Mouse (Mus musculus) embryonic facial prominence, embryonic 13.5 days (tissue): ENCODE results near the gene Iqub. TPM values are rescaled to one million over a fixed set of nuclear protein-coding genes. Genes with fewer than 3 reads are reported as not detected.
A peak's percentile ranks its signal among the peaks of the same experiment; 100 is the strongest.

Experiments used
- ATAC-seq: fragments of 200-750 bp; cut with Nextera tagmentation; 2 replicates; pipeline ENCODE4 v1.8.0; 2017; ENCODE audit warnings: low read depth; ENCODE audit not compliant: insufficient number of reproducible peaks, insufficient read depth, low FRiP score, low TSS enrichment
- H3K27ac ChIP-seq: fragments of 300-500 bp; sonication (generic); 2 replicates; pipeline ENCODE4 v1.5.1; 2015; ENCODE audit warnings: moderate library complexity, mild to moderate bottlenecking, inconsistent platforms
- H3K27me3 ChIP-seq: fragments of 300-500 bp; sonication (generic); 2 replicates; pipeline ENCODE4 v1.6.1; 2015; ENCODE audit warnings: mild to moderate bottlenecking, inconsistent platforms
- H3K36me3 ChIP-seq: fragments of 300-500 bp; sonication (generic); 2 replicates; pipeline ENCODE4 v1.6.1; 2015; ENCODE audit warnings: mild to moderate bottlenecking, inconsistent platforms
- H3K4me1 ChIP-seq: fragments of 300-500 bp; sonication (generic); 2 replicates; pipeline ENCODE4 v1.6.1; 2015; ENCODE audit warnings: inconsistent platforms
- H3K4me2 ChIP-seq: fragments of 300-500 bp; sonication (generic); 2 replicates; pipeline ENCODE4 v1.6.1; 2015; ENCODE audit warnings: moderate library complexity, mild to moderate bottlenecking, inconsistent platforms
- H3K4me3 ChIP-seq: fragments of 300-500 bp; sonication (generic); 2 replicates; pipeline ENCODE4 v1.5.1; 2015; ENCODE audit warnings: mild to moderate bottlenecking, inconsistent platforms
- H3K9ac ChIP-seq: fragments of 300-500 bp; sonication (generic); 2 replicates; pipeline ENCODE4 v1.6.1; 2015; ENCODE audit warnings: mild to moderate bottlenecking, inconsistent platforms
- H3K9me3 ChIP-seq: fragments of 300-500 bp; sonication (generic); 2 replicates; pipeline ENCODE4 v1.6.1; 2016; ENCODE audit warnings: inconsistent platforms
- WGBS: fragments of 180-500 bp; shearing (Covaris S2); methylation state at CpG from one replicate; pipeline ENCODE4 v1.1.7; 2015; ENCODE audit warnings: mixed read lengths; 5-methylcytosine and 5-hydroxymethylcytosine counted together
- polyA plus RNA-seq: library from polyadenylated mRNA; unstranded; fragments of >200 nt; fragmentation: Nextera tagmentation; extraction: Ambion mirVana; gene quantifications from 2 replicates; pipeline ENCODE4 v1.2.1, GENCODE M21; 2015

The Iqub gene
- 0.11 TPM in 2 replicates for polyA plus RNA-seq

DNA sequence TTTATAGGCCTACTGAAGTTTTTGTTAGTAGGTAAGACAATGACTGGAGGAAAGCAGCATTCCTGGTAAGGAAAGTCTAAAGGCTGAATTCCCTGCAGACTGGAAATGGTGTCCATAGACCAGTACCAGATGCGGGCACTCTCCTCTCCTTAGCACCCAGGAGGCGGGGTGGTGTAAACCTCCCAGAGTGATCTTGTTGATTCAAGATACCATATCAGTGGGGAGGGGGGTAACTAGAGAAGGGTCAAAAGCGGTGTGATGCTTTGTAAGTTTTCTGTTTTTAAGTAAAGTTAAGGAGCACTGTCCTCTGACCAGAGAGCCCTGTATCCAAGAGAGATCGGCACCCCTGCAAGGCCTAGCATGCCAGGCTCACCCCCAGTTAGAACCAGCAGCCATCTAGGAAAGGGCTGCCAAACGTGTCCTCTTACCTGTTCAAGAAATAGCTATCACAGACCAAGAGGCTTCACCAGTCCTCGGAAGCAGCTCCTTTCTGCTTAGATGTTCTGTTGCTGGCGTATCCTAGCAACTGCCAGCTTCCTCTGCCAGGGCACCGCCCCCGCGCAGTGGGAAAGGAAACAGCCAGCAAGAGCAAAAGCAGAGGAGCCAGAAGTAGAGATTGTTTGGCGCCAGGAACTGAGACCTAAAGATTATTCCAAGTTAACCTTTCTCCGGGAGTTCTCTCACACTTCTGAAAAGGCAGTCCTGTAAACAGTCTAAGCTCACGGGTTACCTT is at the start of gene Iqub:
TSS of gene Iqub (minus strand) at position 516 of the 733 bp plus-strand sequence.
- H3K9me3 ChIP-seq: no peaks in the 10 kb centered on the region
- no peak within 1 kb of the TSS for H3K4me3 ChIP-seq
- H3K36me3 ChIP-seq: peaks cover 12% of the 10 kb centered on the region
- no peak for ATAC-seq
- peak within 1 kb of the TSS; percentile 36 for H3K4me2 ChIP-seq
- peaks cover 6% of the 10 kb centered on the region for H3K4me1 ChIP-seq
- WGBS: 24% methylated on average over 13 of the region's 13 CpGs
- no peak within 1 kb of the TSS for H3K27ac ChIP-seq
- H3K27me3 ChIP-seq: no peaks in the 10 kb centered on the region
- no peak within 1 kb of the TSS for H3K9ac ChIP-seq

DNA sequence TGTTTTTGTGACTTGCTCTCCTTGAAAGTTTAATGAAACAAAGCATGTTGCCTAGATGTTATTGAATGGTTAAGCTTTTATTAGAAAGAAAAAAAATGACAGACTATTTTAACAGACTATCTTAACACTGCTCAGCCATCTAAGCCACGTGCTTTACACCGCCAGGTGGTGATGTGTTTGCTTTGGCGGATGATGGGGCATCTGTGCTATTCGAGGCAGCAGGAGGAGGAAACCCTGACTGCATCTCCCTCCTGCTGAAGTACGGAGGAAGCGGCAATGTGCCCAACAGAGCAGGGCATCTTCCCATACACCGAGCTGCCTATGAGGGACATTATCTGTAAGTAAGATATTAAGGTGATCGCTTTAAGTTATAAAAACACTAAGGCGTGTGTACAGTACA is 49.2 kb upstream of the Iqub start:
- 77% methylated on average over 9 of the region's 9 CpGs for WGBS
- Histone ChIP-seq H3K9me3 (no peaks in the 10 kb centered on the region), H3K4me3 (no peak overlapping the region), H3K27me3 (no peaks in the 10 kb centered on the region), H3K4me2 (no peak overlapping the region), H3K27ac (no peak overlapping the region), H3K4me1 (no peaks in the 10 kb centered on the region), H3K9ac (no peak overlapping the region), H3K36me3 (no peaks in the 10 kb centered on the region)
- ATAC-seq: no peak

DNA sequence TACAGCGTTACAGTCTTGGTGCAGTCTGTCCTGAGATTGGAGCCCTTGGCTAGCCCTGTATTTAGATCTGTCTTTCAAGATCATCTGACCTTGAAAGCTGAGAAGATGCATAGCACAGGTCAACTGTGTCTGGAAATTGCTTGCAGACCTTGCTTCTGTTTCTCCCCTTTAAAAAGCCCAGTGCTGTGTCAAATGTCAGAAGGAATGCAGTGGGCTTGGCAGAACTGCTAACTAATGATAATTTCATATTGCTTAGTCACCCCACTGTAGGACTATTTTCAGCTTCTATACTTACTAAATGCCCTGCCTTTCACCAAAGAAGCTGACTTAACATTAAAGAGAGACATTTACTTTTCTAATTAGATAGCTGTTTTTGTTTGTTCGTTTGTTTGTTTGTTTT is 40.6 kb upstream of the Iqub start:
- WGBS: 46% methylated on average over 2 of the region's 2 CpGs
- Histone ChIP-seq H3K4me2 (no peak overlapping the region), H3K27ac (no peak overlapping the region), H3K27me3 (no peaks in the 10 kb centered on the region), H3K9me3 (no peaks in the 10 kb centered on the region), H3K4me3 (no peak overlapping the region), H3K4me1 (peaks cover 8% of the 10 kb centered on the region; the same call in 1 of the 2 replicates), H3K36me3 (no peaks in the 10 kb centered on the region), H3K9ac (no peak overlapping the region)
- no peak for ATAC-seq

DNA sequence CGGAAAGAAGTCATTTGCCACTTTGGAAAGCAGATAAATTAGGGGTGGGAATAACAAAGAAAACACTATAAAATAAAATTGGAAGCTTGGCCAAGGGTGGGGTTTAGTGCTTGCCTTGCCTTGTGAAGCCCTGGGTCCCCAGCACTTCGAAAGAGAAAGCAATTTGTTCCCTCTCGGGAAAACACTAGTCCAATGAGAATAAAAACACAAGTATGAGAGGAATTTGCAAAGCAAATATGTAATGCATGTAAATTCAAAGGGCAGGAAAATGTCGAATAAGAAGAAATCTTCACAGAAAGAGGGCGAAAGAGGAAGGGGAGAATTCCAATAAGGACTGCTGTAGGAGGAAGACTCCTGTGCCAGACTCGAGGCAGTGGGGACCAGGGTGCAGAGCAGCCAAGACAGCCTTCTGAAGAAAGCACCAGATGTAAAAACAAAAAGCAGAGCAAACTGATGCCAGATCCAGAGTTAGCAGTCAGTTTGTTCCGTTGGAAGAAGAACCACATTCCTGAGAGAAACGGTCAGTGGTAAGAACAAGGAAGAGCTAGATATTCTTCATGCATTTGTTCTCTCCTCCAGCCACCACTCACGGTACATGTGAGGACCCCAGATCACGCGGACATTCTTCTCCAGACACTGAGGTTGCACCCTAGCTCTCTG is 39.7 kb upstream of the Iqub start:
- no peak for ATAC-seq
- Histone ChIP-seq H3K9me3 (no peaks in the 10 kb centered on the region), H3K4me3 (no peak overlapping the region), H3K36me3 (no peaks in the 10 kb centered on the region), H3K4me1 (peaks cover 8% of the 10 kb centered on the region; the same call in 1 of the 2 replicates), H3K4me2 (no peak overlapping the region), H3K27ac (no peak overlapping the region), H3K9ac (no peak overlapping the region), H3K27me3 (no peaks in the 10 kb centered on the region)
- 53% methylated on average over 11 of the region's 11 CpGs for WGBS

DNA sequence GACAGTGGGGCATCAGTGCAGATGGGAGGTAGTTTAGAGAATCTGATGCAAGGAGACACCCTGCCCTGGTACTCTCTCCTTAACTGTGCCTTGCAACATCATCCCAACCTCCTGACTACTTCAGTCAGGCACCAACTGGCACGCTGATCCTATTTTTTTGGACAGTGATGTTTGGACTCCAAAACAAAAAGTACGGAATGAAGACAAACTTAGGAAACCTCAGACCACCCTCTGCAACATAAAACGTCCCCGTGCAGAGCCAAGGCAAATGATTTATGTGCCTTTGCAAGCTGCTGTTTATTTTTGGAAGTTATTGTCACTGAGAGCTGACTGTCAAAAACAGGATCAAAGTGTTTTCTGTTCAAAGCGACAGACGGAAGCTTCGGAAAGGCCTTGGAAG is 37.2 kb upstream of the Iqub start:
- Histone ChIP-seq H3K9ac (no peak overlapping the region), H3K4me3 (no peak overlapping the region), H3K4me2 (no peak overlapping the region), H3K9me3 (no peaks in the 10 kb centered on the region), H3K36me3 (no peaks in the 10 kb centered on the region), H3K27me3 (no peaks in the 10 kb centered on the region), H3K27ac (no peak overlapping the region), H3K4me1 (peaks cover 8% of the 10 kb centered on the region; the same call in 1 of the 2 replicates)
- ATAC-seq: no peak
- 74% methylated on average over 7 of the region's 7 CpGs for WGBS

DNA sequence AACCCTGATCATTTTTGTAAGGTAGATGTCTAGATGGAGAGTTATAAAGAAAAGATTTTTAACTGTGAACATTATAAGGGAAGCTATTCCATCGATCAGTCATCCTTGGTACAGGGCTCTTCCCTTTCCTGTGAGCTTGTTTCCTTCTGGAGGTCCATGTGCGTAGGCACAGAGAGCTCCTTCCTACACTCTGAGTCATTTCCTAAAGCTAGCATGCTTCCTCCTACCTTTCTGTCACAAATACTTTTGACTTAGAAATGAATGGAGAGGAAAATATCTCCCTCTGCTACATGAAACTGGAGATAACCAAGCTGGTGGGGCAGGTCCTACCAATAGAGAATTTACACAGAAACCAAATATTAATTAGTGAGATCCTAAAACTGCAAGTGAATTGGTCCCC is 34.9 kb upstream of the Iqub start:
- Histone ChIP-seq H3K4me3 (no peak overlapping the region), H3K36me3 (no peaks in the 10 kb centered on the region), H3K27me3 (no peaks in the 10 kb centered on the region), H3K9ac (no peak overlapping the region), H3K4me2 (no peak overlapping the region), H3K27ac (no peak overlapping the region), H3K9me3 (no peaks in the 10 kb centered on the region), H3K4me1 (0 out of 2 replicates have a peak, but pooled peaks cover 2% of the 10 kb centered on the region)
- no peak for ATAC-seq
- WGBS: 89% methylated on average over 2 of the region's 2 CpGs

DNA sequence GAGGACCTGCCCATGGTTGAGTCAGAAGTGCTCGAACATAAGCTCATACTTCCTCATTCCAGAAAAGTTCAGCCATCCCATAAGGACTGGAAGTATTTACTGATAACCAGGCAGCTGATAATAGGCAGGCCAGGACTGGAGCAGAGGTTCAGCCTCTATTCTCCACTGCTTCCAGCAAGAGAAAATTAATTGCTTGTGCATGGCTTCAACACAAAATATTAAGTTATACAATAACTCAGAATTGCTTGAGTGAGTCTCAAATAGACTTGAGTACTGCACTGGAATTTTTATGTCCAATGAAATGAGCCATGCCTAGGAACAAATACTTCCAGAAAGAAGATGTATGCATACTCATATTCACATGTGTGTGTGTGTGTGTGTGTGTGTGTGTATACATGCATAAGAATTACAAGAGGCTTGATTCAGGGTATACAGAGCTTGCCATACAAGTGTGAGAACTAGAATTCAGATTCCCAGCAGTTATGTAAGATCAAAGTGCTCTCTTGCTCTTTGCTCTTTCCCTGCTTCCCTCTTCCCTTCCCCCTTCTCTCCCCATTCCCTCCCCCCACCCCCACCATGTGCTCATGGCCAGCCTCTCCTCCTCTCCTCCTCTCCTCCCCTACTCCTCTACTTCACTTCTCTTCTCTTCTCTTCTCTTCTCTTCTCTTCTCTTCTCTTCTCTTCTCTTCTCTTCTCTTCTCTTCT is 32.0 kb upstream of the Iqub start:
- Histone ChIP-seq H3K9ac (no peak overlapping the region), H3K27me3 (no peaks in the 10 kb centered on the region), H3K4me1 (no peaks in the 10 kb centered on the region), H3K9me3 (no peaks in the 10 kb centered on the region), H3K4me2 (no peak overlapping the region), H3K4me3 (no peak overlapping the region), H3K27ac (no peak overlapping the region), H3K36me3 (no peaks in the 10 kb centered on the region)
- no peak for ATAC-seq
- 66% methylated on average over 1 of the region's 1 CpGs for WGBS

DNA sequence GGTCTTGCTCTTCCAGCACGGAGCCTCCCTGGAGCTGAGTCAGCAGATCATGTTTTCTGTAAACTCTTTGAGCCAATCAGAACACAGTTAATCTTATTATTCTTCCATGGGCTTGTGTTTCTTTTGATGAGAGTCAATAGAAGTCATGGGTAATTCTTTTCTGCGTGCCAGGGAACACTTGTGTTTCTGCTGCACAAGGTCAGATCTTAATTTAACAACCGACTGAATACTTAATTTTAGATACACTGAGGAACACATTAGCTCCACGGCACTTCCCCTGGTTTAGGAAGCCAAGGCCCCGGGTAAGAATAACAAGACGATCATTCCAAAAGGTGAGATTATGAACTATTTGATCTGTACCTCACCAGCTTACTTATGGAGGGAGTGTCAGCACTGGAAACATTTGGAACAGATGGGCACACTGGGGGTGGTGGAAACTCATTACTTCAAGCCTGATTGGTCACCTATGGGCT is 28.3 kb upstream of the Iqub start:
- Histone ChIP-seq H3K9me3 (no peaks in the 10 kb centered on the region), H3K27ac (no peak overlapping the region), H3K9ac (no peak overlapping the region), H3K36me3 (no peaks in the 10 kb centered on the region), H3K4me2 (no peak overlapping the region), H3K4me3 (no peak overlapping the region), H3K27me3 (no peaks in the 10 kb centered on the region), H3K4me1 (no peaks in the 10 kb centered on the region)
- ATAC-seq: no peak
- 53% methylated on average over 6 of the region's 6 CpGs for WGBS

DNA sequence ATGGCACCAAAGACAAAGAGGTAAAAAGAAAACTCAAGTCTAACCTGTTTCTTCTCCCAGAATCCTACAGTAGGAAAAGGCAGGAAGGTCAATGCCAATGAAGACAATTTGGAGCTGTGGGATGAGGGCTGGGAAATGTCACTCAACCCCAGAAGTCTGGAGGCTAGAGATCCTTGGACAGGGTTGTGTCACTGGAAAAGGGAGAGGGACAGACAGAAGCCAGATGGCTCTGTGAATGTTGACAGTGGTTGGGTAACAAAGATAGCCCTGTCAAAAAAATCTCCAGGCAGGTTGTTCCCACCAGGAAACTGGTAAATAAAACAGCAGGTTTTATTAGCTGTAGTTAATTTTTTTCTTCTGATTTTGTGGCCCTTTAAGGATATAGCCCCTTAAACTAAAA is 27.5 kb upstream of the Iqub start:
- Histone ChIP-seq H3K36me3 (no peaks in the 10 kb centered on the region), H3K27me3 (no peaks in the 10 kb centered on the region), H3K9me3 (no peaks in the 10 kb centered on the region), H3K4me3 (no peak overlapping the region), H3K27ac (no peak overlapping the region), H3K9ac (no peak overlapping the region), H3K4me1 (no peaks in the 10 kb centered on the region), H3K4me2 (no peak overlapping the region)
- ATAC-seq: no peak

DNA sequence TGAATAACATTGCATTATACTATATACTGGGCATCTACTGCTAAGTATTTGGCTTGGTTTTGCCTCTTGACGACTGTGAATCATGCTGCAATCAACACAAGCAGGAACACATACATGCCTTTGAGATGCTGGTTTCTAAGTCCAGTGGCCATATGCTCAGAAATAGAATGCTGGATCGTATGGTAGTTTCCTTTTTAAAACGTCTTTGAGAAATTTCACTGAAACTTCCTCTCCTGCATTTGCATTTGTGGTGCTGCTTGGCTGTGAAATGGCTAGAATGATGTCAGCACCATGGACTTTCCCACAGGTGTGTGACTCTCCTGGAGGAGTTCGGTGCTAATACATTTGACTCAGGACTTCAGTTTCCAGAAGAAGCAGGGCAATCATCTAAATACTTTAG is 25.2 kb upstream of the Iqub start:
- no peaks in the 10 kb centered on the region for H3K27me3 ChIP-seq
- no peak for ATAC-seq
- H3K9ac ChIP-seq: no peak overlapping the region
- no peak overlapping the region for H3K4me2 ChIP-seq
- no peaks in the 10 kb centered on the region for H3K9me3 ChIP-seq
- H3K4me3 ChIP-seq: no peak overlapping the region
- no peak overlapping the region for H3K27ac ChIP-seq
- H3K4me1 ChIP-seq: no peaks in the 10 kb centered on the region
- H3K36me3 ChIP-seq: no peaks in the 10 kb centered on the region
- 73% methylated on average over 4 of the region's 4 CpGs for WGBS

DNA sequence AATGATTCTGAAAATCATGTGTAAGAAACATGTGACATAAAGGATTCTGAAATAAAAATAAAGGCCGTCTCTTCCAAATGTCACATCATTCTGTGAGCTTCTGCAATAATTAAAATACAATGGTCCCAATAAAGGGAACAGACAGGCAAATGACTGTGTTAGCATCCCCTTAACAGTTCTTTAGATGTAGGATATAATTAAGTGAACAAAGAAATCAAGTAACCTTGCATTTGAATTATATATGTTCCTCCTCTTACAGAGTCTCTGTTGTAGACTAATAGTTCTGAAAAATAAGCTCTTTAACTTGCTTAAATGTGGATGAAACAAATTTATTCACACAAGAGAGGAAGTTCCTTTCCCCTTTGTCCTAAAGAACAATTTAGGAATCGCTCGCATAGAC is 23.6 kb upstream of the Iqub start:
- ATAC-seq: no peak
- Histone ChIP-seq H3K4me1 (no peaks in the 10 kb centered on the region), H3K4me3 (no peak overlapping the region), H3K27me3 (no peaks in the 10 kb centered on the region), H3K9ac (no peak overlapping the region), H3K27ac (no peak overlapping the region), H3K4me2 (no peak overlapping the region), H3K9me3 (no peaks in the 10 kb centered on the region), H3K36me3 (no peaks in the 10 kb centered on the region)
- 78% methylated on average over 3 of the region's 3 CpGs for WGBS

DNA sequence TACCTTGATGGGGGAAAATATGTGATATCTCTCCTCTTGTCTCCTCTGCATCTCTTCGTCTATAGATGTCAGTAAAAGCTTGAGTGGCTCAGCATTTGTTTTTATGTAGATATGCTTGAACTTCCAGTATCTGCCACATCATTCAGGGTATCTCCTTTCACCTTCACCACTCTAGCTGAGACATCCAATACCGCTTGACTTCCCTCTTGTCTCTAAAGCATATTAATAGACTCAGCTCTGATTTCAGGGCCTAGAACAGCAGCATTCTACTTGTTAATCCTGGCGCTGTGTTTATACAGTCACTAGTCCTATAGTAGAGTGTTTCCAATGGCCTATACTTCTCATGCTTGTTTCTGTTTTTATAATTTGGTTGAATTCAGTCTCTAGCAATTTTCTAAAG is 17.9 kb upstream of the Iqub start:
- Histone ChIP-seq H3K27ac (no peak overlapping the region), H3K9ac (no peak overlapping the region), H3K27me3 (no peaks in the 10 kb centered on the region), H3K4me2 (no peak overlapping the region), H3K36me3 (no peaks in the 10 kb centered on the region), H3K9me3 (no peaks in the 10 kb centered on the region), H3K4me1 (peaks cover 11% of the 10 kb centered on the region), H3K4me3 (no peak overlapping the region)
- ATAC-seq: no peak
- 67% methylated on average over 3 of the region's 3 CpGs for WGBS
